28 mouse cellular contexts compared by ENCODE assay signal in the genomic region with DNA sequence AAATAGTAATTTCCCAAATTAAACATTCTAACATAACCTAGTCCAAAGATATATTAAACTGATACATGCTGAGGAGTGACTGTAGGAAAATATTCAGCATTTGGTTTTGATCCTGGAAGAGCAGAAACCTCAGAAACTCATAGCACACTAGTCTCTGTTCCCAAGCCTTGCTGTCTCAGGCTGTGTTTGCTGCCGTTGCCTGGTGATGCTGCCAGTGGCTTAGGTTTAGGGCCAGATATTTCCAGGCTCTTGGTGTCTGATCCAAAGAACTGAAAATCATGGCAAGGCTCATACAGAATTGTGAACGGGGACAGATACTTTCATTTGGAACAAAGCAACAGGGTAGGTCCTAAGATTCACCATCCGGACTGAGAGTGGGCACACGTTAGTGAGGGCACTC. TPM values are rescaled to one million over a fixed set of nuclear protein-coding genes. Genes with fewer than 3 reads are reported as not detected.
DNase-seq lines count a peak whose midpoint lies in the region; ATAC-seq and TF ChIP-seq lines count a peak whose summit lies in the region.
"Had no signal": no experiment of that assay in that cellular context is flagged by ENCODE, and none has a peak within 500 bp of the region (broad histone marks: within the 10 kb centered on the region; RNA-seq: fewer than 3 reads in every experiment).

No protein-coding gene starts in this region.

- TF ChIP-seq POLR2A in testis, adult 2 months (IDR thresholded peaks at IDR 0.05; ENCODE audit: control insufficient read depth, low read depth, low read length) = no peak

- peak; percentile 73 for ATAC-seq in forebrain, postnatal 0 days
- ATAC-seq in heart, embryonic 12.5 days (ENCODE audit: insufficient number of reproducible peaks, low FRiP score) = no peak
- ATAC-seq: activated CD4-positive, CD25-positive, alpha-beta regulatory T cell, adult 4 months; CD4-positive, CD25-positive, alpha-beta regulatory T cell, adult 4 months; Patski had no signal

- no peaks in the 10 kb centered on the region for H3K9me3 ChIP-seq in forebrain, postnatal 0 days (ENCODE audit: low read length)
- no peaks in the 10 kb centered on the region for H3K9me3 ChIP-seq in forebrain, embryonic 10.5 days
- no peaks in the 10 kb centered on the region for H3K9me3 ChIP-seq in heart, embryonic 12.5 days (replicated peaks)
- H3K9me3 ChIP-seq: G1E had no signal

- H3K27ac ChIP-seq in forebrain, postnatal 0 days (ENCODE audit: low read depth, low read length) = no peak overlapping the region
- no peak overlapping the region for H3K27ac ChIP-seq in forebrain, embryonic 10.5 days
- H3K27ac ChIP-seq in heart, embryonic 12.5 days (ENCODE audit: poor library complexity, severe bottlenecking) = no peak overlapping the region
- H3K27ac ChIP-seq in layer of hippocampus, adult 2 months = peak overlapping the region; percentile 82
- no peak overlapping the region for H3K27ac ChIP-seq in testis, adult 2 months (ENCODE audit: control insufficient read depth, insufficient read depth, low read depth, low read length)

- no peak overlapping the region for H3K9ac ChIP-seq in forebrain, postnatal 0 days
- no peak overlapping the region for H3K9ac ChIP-seq in heart, embryonic 12.5 days

- DNase-seq in forebrain, postnatal 0 days = peak; percentile 37
- DNase-seq in forebrain, embryonic 10.5 days (ENCODE audit: extremely low spot score, low spot score) = no peak
- DNase-seq in heart, adult 11 months = peak; percentile 54
- DNase-seq in layer of hippocampus, adult 2 months (ENCODE audit: low spot score in 2 of 2) = no peak
- DNase-seq in layer of hippocampus, postnatal 25 days (ENCODE audit: extremely low spot score in 1 of 2, low spot score in 1 of 2) = no peak
- DNase-seq in testis, postnatal 14 days (ENCODE audit: low spot score) = no peak
- DNase-seq: adrenal gland, adult 2 months; adrenal gland, adult 8-10 months; adrenal gland, postnatal 10 days; adrenal gland, postnatal 14 days; adrenal gland, postnatal 25 days; adrenal gland, postnatal 36 days; B cell, adult 2 months; cerebellum, adult 11 months; cerebellum, adult 11-12 months had no signal

- no peak for TF ChIP-seq CTCF in forebrain, postnatal 0 days (IDR thresholded peaks at IDR 0.05; ENCODE audit: low read depth)
- TF ChIP-seq CTCF in layer of hippocampus, adult 2 months (conservative IDR thresholded peaks at IDR 0.05) = no peak
- TF ChIP-seq CTCF in testis, adult 2 months (IDR thresholded peaks at IDR 0.05; ENCODE audit: control insufficient read depth, insufficient read depth, insufficient replicate concordance, low read depth, low read length) = no peak

- no peaks in the 10 kb centered on the region for H3K27me3 ChIP-seq in forebrain, postnatal 0 days (ENCODE audit: insufficient read depth, low read length)
- no peaks in the 10 kb centered on the region for H3K27me3 ChIP-seq in forebrain, embryonic 10.5 days (ENCODE audit: poor library complexity, severe bottlenecking)
- no peaks in the 10 kb centered on the region for H3K27me3 ChIP-seq in heart, embryonic 12.5 days (replicated peaks)
- no peaks in the 10 kb centered on the region for H3K27me3 ChIP-seq in testis, adult 2 months (ENCODE audit: control insufficient read depth, insufficient read depth, low read length)

- 54% methylated on average over 4 of the region's 4 CpGs for WGBS in forebrain, postnatal 0 days
- WGBS in forebrain, embryonic 10.5 days = 87% methylated on average over 4 of the region's 4 CpGs
- 81% methylated on average over 4 of the region's 4 CpGs for WGBS in heart, embryonic 12.5 days

- no peaks in the 10 kb centered on the region for H3K4me1 ChIP-seq in forebrain, postnatal 0 days (ENCODE audit: insufficient read depth)
- H3K4me1 ChIP-seq in forebrain, embryonic 10.5 days = peaks cover 18% of the 10 kb centered on the region
- H3K4me1 ChIP-seq in heart, embryonic 12.5 days (replicated peaks) = no peaks in the 10 kb centered on the region
- peaks cover 2% of the 10 kb centered on the region; the same call in 1 of the 2 replicates for H3K4me1 ChIP-seq in testis, adult 2 months (ENCODE audit: control insufficient read depth, insufficient read depth, low read length)

- H3K4me2 ChIP-seq in forebrain, postnatal 0 days (ENCODE audit: low read depth) = no peak overlapping the region
- no peak overlapping the region for H3K4me2 ChIP-seq in heart, embryonic 12.5 days

- H3K4me3 ChIP-seq in forebrain, postnatal 0 days (ENCODE audit: low read depth, low read length) = no peak overlapping the region
- no peak overlapping the region for H3K4me3 ChIP-seq in forebrain, embryonic 10.5 days
- H3K4me3 ChIP-seq in heart, embryonic 12.5 days = no peak overlapping the region
- no peak overlapping the region for H3K4me3 ChIP-seq in layer of hippocampus, adult 2 months
- peak overlapping the region; percentile 72 for H3K4me3 ChIP-seq in testis, adult 2 months (ENCODE audit: control insufficient read depth, low read depth, low read length)

- no peaks in the 10 kb centered on the region for H3K36me3 ChIP-seq in forebrain, postnatal 0 days (ENCODE audit: insufficient read depth)
- no peaks in the 10 kb centered on the region for H3K36me3 ChIP-seq in forebrain, embryonic 10.5 days (replicated peaks)
- H3K36me3 ChIP-seq in heart, embryonic 12.5 days = no peaks in the 10 kb centered on the region
- no peaks in the 10 kb centered on the region for H3K36me3 ChIP-seq in testis, adult 2 months (ENCODE audit: control insufficient read depth, insufficient read depth, low read length)
- H3K36me3 ChIP-seq: G1E had no signal

RNA-seq across cellular contexts. Expression of gene Iqcf6, which starts 15.7 kb away (rescaled TPM):
- not detected in 2 replicates for total RNA-seq in forebrain, postnatal 0 days (2014; rRNA removed)
- polyA plus RNA-seq in forebrain, postnatal 0 days (2015; fragmentation: Nextera tagmentation; extraction: Ambion mirVana) = not detected in 2 replicates
- not detected in 2 replicates for polyA plus RNA-seq in forebrain, embryonic 10.5 days (2016; fragmentation: Nextera tagmentation; extraction: Ambion mirVana)
- not detected in 2 replicates for polyA plus RNA-seq in heart, embryonic 12.5 days (2016; fragmentation: Nextera tagmentation; extraction: Ambion mirVana)
- not detected for total RNA-seq in layer of hippocampus, adult 2 months (2021)
- total RNA-seq in layer of hippocampus, postnatal 25 days (2021) = not detected
- polyA plus RNA-seq in testis, adult 2 months (2012; rRNA removed) = 85.6 and 87.2 TPM in 2 replicates
- total RNA-seq: adrenal gland, adult 18-20 months; adrenal gland, adult 2 months; adrenal gland, adult 8-10 months; adrenal gland, postnatal 10 days; adrenal gland, postnatal 14 days; adrenal gland, postnatal 25 days; adrenal gland, postnatal 36 days; adrenal gland, postnatal 4 days; CH12.LX; ES-E14; G1E; MEL had no signal
- polyA plus RNA-seq: activated CD4-positive, CD25-positive, alpha-beta regulatory T cell, adult 4 months; adrenal gland, adult 2 months; brain, embryonic 14.5 days; C2C12; CD4-positive, CD25-positive, alpha-beta regulatory T cell, adult 4 months; G1E; Patski had no signal

RNA-seq across cellular contexts. Expression of gene Iqcf4, which starts 39.9 kb away (rescaled TPM):
- total RNA-seq in forebrain, postnatal 0 days (2014; rRNA removed) = not detected in 2 replicates
- not detected in 2 replicates for polyA plus RNA-seq in forebrain, postnatal 0 days (2015; fragmentation: Nextera tagmentation; extraction: Ambion mirVana)
- not detected in 2 replicates for polyA plus RNA-seq in forebrain, embryonic 10.5 days (2016; fragmentation: Nextera tagmentation; extraction: Ambion mirVana)
- polyA plus RNA-seq in heart, embryonic 12.5 days (2016; fragmentation: Nextera tagmentation; extraction: Ambion mirVana) = not detected in 2 replicates
- total RNA-seq in layer of hippocampus, adult 2 months (2021) = not detected
- not detected for total RNA-seq in layer of hippocampus, postnatal 25 days (2021)
- polyA plus RNA-seq in testis, adult 2 months (2012; rRNA removed) = 220 and 225 TPM in 2 replicates
- total RNA-seq: adrenal gland, adult 18-20 months; adrenal gland, adult 2 months; adrenal gland, adult 8-10 months; adrenal gland, postnatal 10 days; adrenal gland, postnatal 14 days; adrenal gland, postnatal 25 days; adrenal gland, postnatal 36 days; adrenal gland, postnatal 4 days; CH12.LX; ES-E14; G1E; MEL had no signal
- polyA plus RNA-seq: activated CD4-positive, CD25-positive, alpha-beta regulatory T cell, adult 4 months; adrenal gland, adult 2 months; brain, embryonic 14.5 days; C2C12; CD4-positive, CD25-positive, alpha-beta regulatory T cell, adult 4 months; G1E; Patski had no signal

RNA-seq across cellular contexts. Expression of gene Grm2, which starts 45.2 kb away (rescaled TPM):
- total RNA-seq in forebrain, postnatal 0 days (2014; rRNA removed) = 13.6 and 14.6 TPM in 2 replicates
- polyA plus RNA-seq in forebrain, postnatal 0 days (2015; fragmentation: Nextera tagmentation; extraction: Ambion mirVana) = 19.8 and 20.7 TPM in 2 replicates
- 1.1 and 1.3 TPM in 2 replicates for polyA plus RNA-seq in forebrain, embryonic 10.5 days (2016; fragmentation: Nextera tagmentation; extraction: Ambion mirVana)
- not detected in 2 replicates for polyA plus RNA-seq in heart, embryonic 12.5 days (2016; fragmentation: Nextera tagmentation; extraction: Ambion mirVana)
- total RNA-seq in layer of hippocampus, adult 2 months (2021) = 10 to 100 TPM; 76.8 to 82.2 TPM
- 10 to 100 TPM; 63.9 to 84.0 TPM for total RNA-seq in layer of hippocampus, postnatal 25 days (2021)
- 0.22 and 0.30 TPM in 2 replicates for polyA plus RNA-seq in testis, adult 2 months (2012; rRNA removed)
- total RNA-seq: adrenal gland, adult 18-20 months; adrenal gland, adult 2 months; adrenal gland, adult 8-10 months; adrenal gland, postnatal 10 days; adrenal gland, postnatal 14 days; adrenal gland, postnatal 25 days; adrenal gland, postnatal 36 days; CH12.LX; MEL had no signal
- polyA plus RNA-seq: adrenal gland, adult 2 months; C2C12; CD4-positive, CD25-positive, alpha-beta regulatory T cell, adult 4 months; G1E; Patski had no signal

RNA-seq across cellular contexts. Expression of gene Iqcf3, which starts 49.3 kb away (rescaled TPM):
- total RNA-seq in forebrain, postnatal 0 days (2014; rRNA removed) = not detected in 2 replicates
- not detected in 2 replicates for polyA plus RNA-seq in forebrain, postnatal 0 days (2015; fragmentation: Nextera tagmentation; extraction: Ambion mirVana)
- polyA plus RNA-seq in forebrain, embryonic 10.5 days (2016; fragmentation: Nextera tagmentation; extraction: Ambion mirVana) = not detected in 2 replicates
- polyA plus RNA-seq in heart, embryonic 12.5 days (2016; fragmentation: Nextera tagmentation; extraction: Ambion mirVana) = not detected in 2 replicates
- not detected for total RNA-seq in layer of hippocampus, adult 2 months (2021)
- total RNA-seq in layer of hippocampus, postnatal 25 days (2021) = not detected
- polyA plus RNA-seq in testis, adult 2 months (2012; rRNA removed) = 594 and 612 TPM in 2 replicates
- total RNA-seq: adrenal gland, adult 18-20 months; adrenal gland, adult 2 months; adrenal gland, adult 8-10 months; adrenal gland, postnatal 10 days; adrenal gland, postnatal 14 days; adrenal gland, postnatal 25 days; adrenal gland, postnatal 36 days; adrenal gland, postnatal 4 days; CH12.LX; ES-E14; G1E; MEL had no signal
- polyA plus RNA-seq: activated CD4-positive, CD25-positive, alpha-beta regulatory T cell, adult 4 months; adrenal gland, adult 2 months; brain, embryonic 14.5 days; C2C12; CD4-positive, CD25-positive, alpha-beta regulatory T cell, adult 4 months; G1E; Patski had no signal

Comparison
In these comparisons a context has a peak if more than half of its experiments do, and no peak if none do; other contexts are left out.
1. DNase-seq: peak in forebrain, postnatal 0 days (single experiment) and heart, adult 11 months (single experiment); none in forebrain, embryonic 10.5 days (single experiment), layer of hippocampus, adult 2 months (0 of 2), layer of hippocampus, postnatal 25 days (0 of 2) and testis, postnatal 14 days (single experiment).
2. RNA of gene Iqcf6, which starts 15.7 kb away (polyA plus RNA-seq): 85.6 to 87.2 TPM in testis, adult 2 months; not detected in forebrain, postnatal 0 days, not detected in forebrain, embryonic 10.5 days and not detected in heart, embryonic 12.5 days; every median in the first group is over 10 times any median in the second.
3. RNA of gene Iqcf4, which starts 39.9 kb away (polyA plus RNA-seq): 220 to 225 TPM in testis, adult 2 months; not detected in forebrain, postnatal 0 days, not detected in forebrain, embryonic 10.5 days and not detected in heart, embryonic 12.5 days; every median in the first group is over 100 times any median in the second.